Mouse (Mus musculus): ENCODE measurements around the gene BC030870. TPM values are rescaled to one million over a fixed set of nuclear protein-coding genes. Genes with fewer than 3 reads are reported as not detected.
"Not testable (repeated sequence)": the region's sequence is repeated elsewhere in the genome, so short reads cannot be mapped to it uniquely, and the experiment has no call there.

The BC030870 gene
- polyA plus RNA-seq (2016; fragmentation: Nextera tagmentation; extraction: Ambion mirVana), result 0.42 TPM in 1 of 2 replicates, not detected in the other

DNA sequence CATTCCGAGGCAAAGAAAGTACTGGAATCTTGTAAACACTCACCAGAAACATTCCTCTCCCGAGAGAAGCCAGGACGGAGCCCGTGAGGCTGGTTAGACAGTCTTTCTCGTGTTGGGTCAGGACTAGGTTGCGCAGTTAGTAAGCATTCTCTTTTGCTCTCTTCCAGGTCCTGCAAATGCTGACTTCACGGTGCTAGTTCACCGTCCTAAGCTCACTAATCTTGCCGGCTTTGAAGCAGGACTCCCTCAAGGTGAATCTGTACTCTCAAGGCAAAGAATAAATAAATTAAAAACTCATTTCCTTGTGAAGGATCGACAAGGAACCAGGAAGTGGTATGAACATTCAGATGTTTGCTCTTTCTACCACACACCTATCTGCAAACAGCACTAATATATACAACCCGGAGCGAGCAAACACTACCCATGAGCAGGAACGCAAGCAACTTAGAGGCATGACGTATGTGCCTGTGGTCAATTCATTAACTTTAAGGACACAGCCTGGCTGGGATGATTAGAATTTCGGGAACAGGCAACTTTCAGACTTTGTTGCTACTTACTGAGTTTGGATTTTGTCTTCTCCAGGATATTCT, at the start of gene BC030870:
Gene BC030870, minus strand, starts transcription at position 365 of the 590 bp plus-strand sequence.
- no peaks in the 10 kb centered on the region for H3K4me1 ChIP-seq
- H3K9ac ChIP-seq, result no peak within 1 kb of the TSS
- H3K4me2 ChIP-seq (replicated peaks), result no peak within 1 kb of the TSS
- 78% methylated on average over 15 of the region's 15 CpGs for WGBS
- no peaks in the 10 kb centered on the region for H3K9me3 ChIP-seq
- H3K36me3 ChIP-seq, result no peaks in the 10 kb centered on the region
- H3K27me3 ChIP-seq, result no peaks in the 10 kb centered on the region
- no peak for ATAC-seq (ENCODE audit: insufficient number of reproducible peaks, insufficient read depth, low FRiP score, low TSS enrichment)
- H3K4me3 ChIP-seq, result no peak within 1 kb of the TSS
- H3K27ac ChIP-seq, result no peak within 1 kb of the TSS

GRCm38 (mm10) chr8:65174746-65175476, 45.5 kb upstream of the BC030870 start:
- ATAC-seq (ENCODE audit: insufficient number of reproducible peaks, insufficient read depth, low FRiP score, low TSS enrichment), result no peak
- Histone ChIP-seq H3K4me1 (no peaks in the 10 kb centered on the region), H3K4me2 (replicated peaks) (no peak overlapping the region), H3K4me3 (no peak overlapping the region), H3K9me3 (no peaks in the 10 kb centered on the region), H3K27me3 (no peaks in the 10 kb centered on the region), H3K36me3 (no peaks in the 10 kb centered on the region), H3K27ac (no peak overlapping the region), H3K9ac (no peak overlapping the region)
- 86% methylated on average over 3 of the region's 3 CpGs for WGBS

DNA sequence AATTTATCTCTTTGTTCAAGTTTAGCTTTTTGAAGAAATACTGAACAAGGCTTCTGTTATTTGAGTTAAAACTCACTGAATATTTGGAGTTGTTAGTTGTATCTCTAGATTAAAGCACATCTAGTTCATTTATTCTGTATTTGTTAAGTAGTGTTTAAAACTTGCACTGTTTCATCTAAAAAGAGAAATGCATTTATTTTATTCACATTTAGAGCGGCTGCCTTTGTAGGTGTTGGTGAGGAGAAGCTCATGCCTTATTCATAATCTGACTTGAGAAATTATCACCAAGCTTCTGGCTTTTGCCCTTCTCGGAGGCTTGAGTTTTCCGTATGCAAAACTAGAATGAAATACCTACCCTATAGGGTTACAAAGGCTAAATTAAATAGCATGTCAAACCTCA, 39.8 kb upstream of the BC030870 start:
- no peaks in the 10 kb centered on the region for H3K4me1 ChIP-seq
- no peak overlapping the region for H3K27ac ChIP-seq
- H3K4me2 ChIP-seq (replicated peaks), result no peak overlapping the region
- no peaks in the 10 kb centered on the region for H3K36me3 ChIP-seq
- no peak overlapping the region for H3K4me3 ChIP-seq
- no peak overlapping the region for H3K9ac ChIP-seq
- no peaks in the 10 kb centered on the region for H3K27me3 ChIP-seq
- no peaks in the 10 kb centered on the region for H3K9me3 ChIP-seq
- 86% methylated on average over 3 of the region's 3 CpGs for WGBS
- ATAC-seq (ENCODE audit: insufficient number of reproducible peaks, insufficient read depth, low FRiP score, low TSS enrichment), result no peak

DNA sequence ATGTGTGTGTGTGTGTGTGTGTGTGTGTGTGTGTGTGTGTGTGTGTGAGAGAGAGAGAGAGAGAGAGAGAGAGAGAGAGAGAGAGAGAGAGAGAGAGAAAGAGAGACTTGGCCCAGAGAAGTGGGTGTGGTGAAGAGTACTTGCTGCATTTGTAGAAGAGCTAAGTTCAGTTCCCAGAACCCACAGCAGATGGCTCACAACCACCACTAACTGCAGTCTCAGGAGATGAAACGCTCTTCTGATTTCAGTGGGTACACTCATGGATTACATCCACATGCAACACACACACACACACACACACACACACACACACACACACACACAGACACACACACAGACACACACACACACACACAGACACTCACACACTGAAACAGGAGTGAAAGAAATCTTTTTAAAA, 31.3 kb upstream of the BC030870 start:
- H3K4me1 ChIP-seq, result not testable (repeated sequence)
- WGBS, result 64% methylated on average over 1 of the region's 1 CpGs

GRCm38 (mm10) chr8:65159096-65159748, 29.9 kb upstream of the BC030870 start:
- H3K27ac ChIP-seq, result no peak overlapping the region
- no peak for ATAC-seq (ENCODE audit: insufficient number of reproducible peaks, insufficient read depth, low FRiP score, low TSS enrichment)
- no peak overlapping the region for H3K4me2 ChIP-seq (replicated peaks)
- H3K4me1 ChIP-seq, result no peaks in the 10 kb centered on the region
- no peaks in the 10 kb centered on the region for H3K36me3 ChIP-seq
- no peaks in the 10 kb centered on the region for H3K27me3 ChIP-seq
- H3K9ac ChIP-seq, result no peak overlapping the region
- WGBS, result 71% methylated on average over 14 of the region's 14 CpGs
- H3K9me3 ChIP-seq, result no peaks in the 10 kb centered on the region
- H3K4me3 ChIP-seq, result no peak overlapping the region

More for the DNA sequence above, 31.3 kb upstream of the BC030870 start:
- not testable (repeated sequence) for H3K27me3 ChIP-seq; ATAC-seq (ENCODE audit: insufficient number of reproducible peaks, insufficient read depth, low FRiP score, low TSS enrichment); H3K27ac ChIP-seq; H3K36me3 ChIP-seq; H3K4me2 ChIP-seq (replicated peaks); H3K9ac ChIP-seq; H3K9me3 ChIP-seq; H3K4me3 ChIP-seq

GRCm38 (mm10) chr8:65157901-65158300, 28.5 kb upstream of the BC030870 start:
- H3K9me3 ChIP-seq, result no peaks in the 10 kb centered on the region
- no peaks in the 10 kb centered on the region for H3K36me3 ChIP-seq
- no peak overlapping the region for H3K9ac ChIP-seq
- WGBS, result 94% methylated on average over 4 of the region's 4 CpGs
- H3K4me1 ChIP-seq, result no peaks in the 10 kb centered on the region
- no peak for ATAC-seq (ENCODE audit: insufficient number of reproducible peaks, insufficient read depth, low FRiP score, low TSS enrichment)
- no peaks in the 10 kb centered on the region for H3K27me3 ChIP-seq
- no peak overlapping the region for H3K4me3 ChIP-seq
- H3K27ac ChIP-seq, result no peak overlapping the region
- no peak overlapping the region for H3K4me2 ChIP-seq (replicated peaks)

GRCm38 (mm10) chr8:65138830-65139466, 9.6 kb upstream of the BC030870 start:
- no peak for ATAC-seq (ENCODE audit: insufficient number of reproducible peaks, insufficient read depth, low FRiP score, low TSS enrichment)
- no peaks in the 10 kb centered on the region for H3K4me1 ChIP-seq
- H3K27ac ChIP-seq, result no peak overlapping the region
- H3K9me3 ChIP-seq, result no peaks in the 10 kb centered on the region
- H3K4me3 ChIP-seq, result no peak overlapping the region
- H3K9ac ChIP-seq, result no peak overlapping the region
- no peaks in the 10 kb centered on the region for H3K27me3 ChIP-seq
- 69% methylated on average over 3 of the region's 3 CpGs for WGBS
- H3K4me2 ChIP-seq (replicated peaks), result no peak overlapping the region
- H3K36me3 ChIP-seq, result no peaks in the 10 kb centered on the region

DNA sequence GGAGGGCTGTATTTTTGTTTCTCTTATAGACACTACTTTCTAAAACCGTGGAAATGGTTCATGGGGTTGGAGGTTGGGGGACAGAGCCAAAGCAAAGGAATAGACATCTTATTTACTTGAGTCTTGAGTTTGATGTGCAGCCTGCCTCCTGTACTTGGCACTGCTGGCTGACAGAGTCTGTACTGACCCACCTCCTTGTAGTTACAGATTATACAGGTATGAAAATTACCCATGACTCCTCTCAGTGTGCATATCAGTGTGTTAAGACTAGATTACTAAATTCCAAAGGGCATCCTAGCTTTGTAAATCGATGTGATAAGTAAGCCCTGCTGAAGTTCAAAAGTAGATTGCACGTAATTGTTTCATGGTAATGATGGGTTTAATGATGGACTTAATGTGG, 2.9 kb downstream of the BC030870 start:
- Histone ChIP-seq H3K27me3 (no peaks in the 10 kb centered on the region), H3K27ac (no peak overlapping the region), H3K4me1 (no peaks in the 10 kb centered on the region), H3K4me2 (replicated peaks) (no peak overlapping the region), H3K36me3 (no peaks in the 10 kb centered on the region), H3K4me3 (no peak overlapping the region), H3K9ac (no peak overlapping the region), H3K9me3 (no peaks in the 10 kb centered on the region)
- 73% methylated on average over 3 of the region's 3 CpGs for WGBS
- ATAC-seq (ENCODE audit: insufficient number of reproducible peaks, insufficient read depth, low FRiP score, low TSS enrichment), result no peak

DNA sequence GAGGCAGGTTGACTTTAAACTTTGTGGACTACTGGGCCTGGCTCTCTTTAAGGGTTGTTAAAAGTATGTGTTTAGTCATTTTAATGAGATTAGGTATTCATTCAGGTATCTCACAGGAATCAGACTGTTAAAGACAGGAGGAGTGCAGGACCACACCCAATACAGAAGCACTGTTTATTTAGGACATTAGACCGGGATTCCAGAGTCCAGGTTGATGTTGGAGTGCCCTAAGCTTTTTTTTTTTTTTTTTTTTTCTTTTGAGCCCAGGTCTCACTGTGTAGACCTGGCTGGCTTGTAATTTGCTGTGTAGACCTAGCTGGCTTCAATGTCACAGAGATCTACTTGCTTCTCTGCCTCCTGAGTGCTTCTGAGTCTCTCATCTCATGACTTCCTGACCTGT, 3.3 kb downstream of the BC030870 start:
- Histone ChIP-seq H3K36me3 (no peaks in the 10 kb centered on the region), H3K4me2 (replicated peaks) (no peak overlapping the region), H3K4me1 (no peaks in the 10 kb centered on the region), H3K9ac (no peak overlapping the region), H3K27ac (no peak overlapping the region), H3K27me3 (no peaks in the 10 kb centered on the region), H3K4me3 (no peak overlapping the region), H3K9me3 (no peaks in the 10 kb centered on the region)
- no peak for ATAC-seq (ENCODE audit: insufficient number of reproducible peaks, insufficient read depth, low FRiP score, low TSS enrichment)
- 68% methylated on average over 1 of the region's 1 CpGs for WGBS

DNA sequence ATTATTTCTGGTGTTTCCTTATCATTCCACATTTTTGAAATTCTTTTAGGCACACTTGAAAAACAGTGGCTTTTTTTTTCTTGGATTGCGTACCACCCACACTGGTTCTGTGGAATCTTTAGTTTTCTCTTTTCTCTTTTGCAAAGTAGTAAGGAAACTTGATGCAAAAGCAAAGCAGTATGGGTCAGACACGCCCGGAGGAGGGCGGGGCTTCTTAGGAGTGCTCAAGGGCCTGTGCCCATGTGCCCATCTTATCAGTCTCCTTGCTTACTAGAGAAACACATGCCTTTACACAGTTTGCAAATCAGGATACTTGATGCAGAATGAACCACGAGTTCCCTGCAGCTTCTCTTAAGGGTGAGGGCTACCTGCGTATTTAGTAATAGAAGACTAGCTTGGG, 17.3 kb downstream of the BC030870 start:
- H3K4me3 ChIP-seq, result no peak overlapping the region
- H3K4me2 ChIP-seq (replicated peaks), result no peak overlapping the region
- 82% methylated on average over 6 of the region's 6 CpGs for WGBS
- H3K27ac ChIP-seq, result no peak overlapping the region
- H3K27me3 ChIP-seq, result no peaks in the 10 kb centered on the region
- no peak for ATAC-seq (ENCODE audit: insufficient number of reproducible peaks, insufficient read depth, low FRiP score, low TSS enrichment)
- no peak overlapping the region for H3K9ac ChIP-seq
- no peaks in the 10 kb centered on the region for H3K36me3 ChIP-seq
- no peaks in the 10 kb centered on the region for H3K9me3 ChIP-seq
- H3K4me1 ChIP-seq, result no peaks in the 10 kb centered on the region

- no peaks in the 10 kb centered on the region for H3K27me3 ChIP-seq
- ATAC-seq (ENCODE audit: insufficient number of reproducible peaks, insufficient read depth, low FRiP score, low TSS enrichment), result no peak
- H3K9ac ChIP-seq, result no peak overlapping the region
- no peak overlapping the region for H3K4me2 ChIP-seq (replicated peaks)
- no peaks in the 10 kb centered on the region for H3K36me3 ChIP-seq
- 37% methylated on average over 5 of the region's 5 CpGs for WGBS
- no peaks in the 10 kb centered on the region for H3K9me3 ChIP-seq
- H3K4me1 ChIP-seq, result no peaks in the 10 kb centered on the region
- H3K27ac ChIP-seq, result no peak overlapping the region
- H3K4me3 ChIP-seq, result no peak overlapping the region
Observed at GRCm38 (mm10) chr8:65110285-65110691, 19.1 kb downstream of the BC030870 start.

DNA sequence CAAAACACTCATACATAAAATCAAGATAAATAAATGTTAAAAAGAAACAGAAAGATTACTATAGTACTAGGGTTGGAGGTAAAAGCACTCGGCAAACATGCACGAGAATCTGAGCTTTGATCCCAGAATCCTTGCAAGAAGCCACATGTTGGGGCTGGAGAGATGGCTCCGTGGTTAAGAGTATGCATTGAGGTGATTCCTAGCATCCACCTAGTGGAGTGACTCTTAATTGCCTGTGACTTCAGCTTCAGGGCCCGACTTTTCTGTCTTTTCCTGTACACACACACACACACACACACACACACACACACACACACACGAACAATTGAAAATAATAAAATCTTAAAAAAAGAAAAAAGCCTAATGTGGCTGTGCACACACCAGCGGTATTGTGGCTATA, 20.4 kb downstream of the BC030870 start:
- 70% methylated on average over 6 of the region's 6 CpGs for WGBS

More for the DNA sequence above, 20.4 kb downstream of the BC030870 start:
- no peaks in the 10 kb centered on the region for H3K9me3 ChIP-seq
- H3K27ac ChIP-seq, result no peak overlapping the region
- H3K4me3 ChIP-seq, result no peak overlapping the region
- no peaks in the 10 kb centered on the region for H3K27me3 ChIP-seq
- no peak for ATAC-seq (ENCODE audit: insufficient number of reproducible peaks, insufficient read depth, low FRiP score, low TSS enrichment)
- no peak overlapping the region for H3K9ac ChIP-seq
- H3K4me1 ChIP-seq, result no peaks in the 10 kb centered on the region
- no peaks in the 10 kb centered on the region for H3K36me3 ChIP-seq
- no peak overlapping the region for H3K4me2 ChIP-seq (replicated peaks)

All from embryonic facial prominence, embryonic 12.5 days (tissue).